Mouse (Mus musculus) stomach, postnatal 0 days (tissue): ENCODE data around the gene Gm45785.

Source experiments
- CTCF ChIP-seq: IDR thresholded peaks from 2 replicates; pipeline ENCODE4 v1.5.1; 2016; ENCODE audit warnings: antibody characterized with exemption, low read depth, mild to moderate bottlenecking, moderate library complexity
- EP300 ChIP-seq: optimal IDR thresholded peaks from 2 replicates; pipeline ENCODE3; 2016; ENCODE audit warnings: antibody characterized with exemption

DNA sequence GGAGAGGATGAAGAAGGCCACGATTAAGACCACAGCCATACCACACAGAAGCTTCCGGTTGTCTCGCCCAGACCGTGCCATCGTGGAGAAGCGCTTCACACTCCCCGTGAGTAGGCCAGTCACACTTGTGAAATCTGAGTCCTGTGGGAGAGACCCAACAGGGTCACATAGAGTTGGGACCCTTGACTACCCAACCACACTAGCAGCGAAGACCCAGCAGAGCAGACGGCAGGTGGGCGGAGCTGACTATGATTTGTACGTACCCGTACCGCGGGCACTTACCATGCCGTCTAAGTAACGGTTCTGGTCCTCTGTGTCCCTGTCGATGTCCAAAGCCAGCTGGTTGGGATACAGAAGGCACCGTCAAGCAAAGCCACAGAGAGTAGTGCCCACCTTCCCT is 1.6 kb downstream of the Gm45785 start:
- no peak for TF ChIP-seq CTCF
- no peak for TF ChIP-seq EP300
